Mouse (Mus musculus): ENCODE measurements around the gene Ice1. TPM values are rescaled to one million over a fixed set of nuclear protein-coding genes. Genes with fewer than 3 reads are reported as not detected.

Gene Ice1
- total and polyA plus RNA-seq, 2 experiments from 2014 or later: 25.4 to 77.4 TPM

- no peak overlapping the region for H3K4me2 ChIP-seq (ENCODE audit: low read depth, low read length, poor library complexity, severe bottlenecking)
- H3K4me3 ChIP-seq (ENCODE audit: low read depth, low read length): no peak overlapping the region
- ATAC-seq (ENCODE audit: low FRiP score) (no peak), DNase-seq (ENCODE audit: low spot score) (no peak)
- TF ChIP-seq CTCF (IDR thresholded peaks at IDR 0.05): no peak
- no peaks in the 10 kb centered on the region for H3K9me3 ChIP-seq (ENCODE audit: low read length)
- H3K4me1 ChIP-seq (ENCODE audit: insufficient read depth, low read length): no peaks in the 10 kb centered on the region
- no peak overlapping the region for H3K9ac ChIP-seq (replicated peaks; ENCODE audit: low read length, poor library complexity, severe bottlenecking)
- 75% methylated on average over 12 of the region's 12 CpGs for WGBS
- H3K27me3 ChIP-seq (ENCODE audit: insufficient read depth, low read length): no peaks in the 10 kb centered on the region
- H3K27ac ChIP-seq (ENCODE audit: low read depth, low read length): no peak overlapping the region
- H3K36me3 ChIP-seq (ENCODE audit: insufficient read depth, low read length): peaks cover 74% of the 10 kb centered on the region
Observed at GRCm38 (mm10) chr13:70599964-70600619, 37.3 kb downstream of the Ice1 start.

GRCm38 (mm10) chr13:70598941-70599340 is 38.5 kb downstream of the Ice1 start:
- Histone ChIP-seq H3K27me3 (ENCODE audit: insufficient read depth, low read length) (no peaks in the 10 kb centered on the region), H3K36me3 (ENCODE audit: insufficient read depth, low read length) (peaks cover 73% of the 10 kb centered on the region), H3K27ac (ENCODE audit: low read depth, low read length) (no peak overlapping the region), H3K9ac (replicated peaks; ENCODE audit: low read length, poor library complexity, severe bottlenecking) (no peak overlapping the region), H3K9me3 (ENCODE audit: low read length) (no peaks in the 10 kb centered on the region), H3K4me1 (ENCODE audit: insufficient read depth, low read length) (no peaks in the 10 kb centered on the region), H3K4me3 (ENCODE audit: low read depth, low read length) (no peak overlapping the region), H3K4me2 (ENCODE audit: low read depth, low read length, poor library complexity, severe bottlenecking) (no peak overlapping the region)
- ATAC-seq (ENCODE audit: low FRiP score) (no peak), DNase-seq (ENCODE audit: low spot score) (peak; percentile 37)
- WGBS: 75% methylated on average over 4 of the region's 4 CpGs
- TF ChIP-seq CTCF (IDR thresholded peaks at IDR 0.05): no peak

- no peak for DNase-seq (ENCODE audit: low spot score)
- ATAC-seq (ENCODE audit: low FRiP score): no peak
- TF ChIP-seq CTCF (IDR thresholded peaks at IDR 0.05): no peak
- 97% methylated on average over 3 of the region's 3 CpGs for WGBS
- Histone ChIP-seq H3K27ac (ENCODE audit: low read depth, low read length) (no peak overlapping the region), H3K9me3 (ENCODE audit: low read length) (no peaks in the 10 kb centered on the region), H3K4me1 (ENCODE audit: insufficient read depth, low read length) (no peaks in the 10 kb centered on the region), H3K27me3 (ENCODE audit: insufficient read depth, low read length) (no peaks in the 10 kb centered on the region), H3K4me2 (ENCODE audit: low read depth, low read length, poor library complexity, severe bottlenecking) (no peak overlapping the region), H3K9ac (replicated peaks; ENCODE audit: low read length, poor library complexity, severe bottlenecking) (no peak overlapping the region), H3K36me3 (ENCODE audit: insufficient read depth, low read length) (peaks cover 74% of the 10 kb centered on the region), H3K4me3 (ENCODE audit: low read depth, low read length) (no peak overlapping the region)
Observed at GRCm38 (mm10) chr13:70596901-70597300, 40.5 kb downstream of the Ice1 start.

- no peak for TF ChIP-seq CTCF (IDR thresholded peaks at IDR 0.05)
- DNase-seq (ENCODE audit: low spot score): no peak
- H3K4me2 ChIP-seq (ENCODE audit: low read depth, low read length, poor library complexity, severe bottlenecking): no peak overlapping the region
- H3K9ac ChIP-seq (replicated peaks; ENCODE audit: low read length, poor library complexity, severe bottlenecking): no peak overlapping the region
- no peak for ATAC-seq (ENCODE audit: low FRiP score)
- H3K9me3 ChIP-seq (ENCODE audit: low read length): no peaks in the 10 kb centered on the region
- 81% methylated on average over 7 of the region's 7 CpGs for WGBS
- peaks cover 61% of the 10 kb centered on the region for H3K36me3 ChIP-seq (ENCODE audit: insufficient read depth, low read length)
- no peaks in the 10 kb centered on the region for H3K4me1 ChIP-seq (ENCODE audit: insufficient read depth, low read length)
- no peak overlapping the region for H3K27ac ChIP-seq (ENCODE audit: low read depth, low read length)
- no peak overlapping the region for H3K4me3 ChIP-seq (ENCODE audit: low read depth, low read length)
- no peaks in the 10 kb centered on the region for H3K27me3 ChIP-seq (ENCODE audit: insufficient read depth, low read length)
Observed at GRCm38 (mm10) chr13:70590248-70590762, 47.1 kb downstream of the Ice1 start.

GRCm38 (mm10) chr13:70586969-70587368 is 50.5 kb downstream of the Ice1 start:
- H3K36me3 ChIP-seq (ENCODE audit: insufficient read depth, low read length): peaks cover 30% of the 10 kb centered on the region

GRCm38 (mm10) chr13:70582517-70582916 is 54.9 kb downstream of the Ice1 start:
- 9% methylated on average over 2 of the region's 2 CpGs for WGBS
- H3K4me3 ChIP-seq (ENCODE audit: low read depth, low read length): no peak overlapping the region
- ATAC-seq (ENCODE audit: low FRiP score): no peak
- peaks cover 5% of the 10 kb centered on the region; the same call in 1 of the 2 replicates for H3K36me3 ChIP-seq (ENCODE audit: insufficient read depth, low read length)
- no peaks in the 10 kb centered on the region for H3K9me3 ChIP-seq (ENCODE audit: low read length)
- DNase-seq (ENCODE audit: low spot score): peak; percentile 71
- no peaks in the 10 kb centered on the region for H3K4me1 ChIP-seq (ENCODE audit: insufficient read depth, low read length)
- H3K4me2 ChIP-seq (ENCODE audit: low read depth, low read length, poor library complexity, severe bottlenecking): no peak overlapping the region
- peak; percentile 84 for TF ChIP-seq CTCF (IDR thresholded peaks at IDR 0.05)
- H3K27ac ChIP-seq (ENCODE audit: low read depth, low read length): no peak overlapping the region
- H3K27me3 ChIP-seq (ENCODE audit: insufficient read depth, low read length): no peaks in the 10 kb centered on the region
- H3K9ac ChIP-seq (replicated peaks; ENCODE audit: low read length, poor library complexity, severe bottlenecking): no peak overlapping the region

More at GRCm38 (mm10) chr13:70586969-70587368, 50.5 kb downstream of the Ice1 start:
- Histone ChIP-seq H3K27ac (ENCODE audit: low read depth, low read length) (no peak overlapping the region), H3K4me1 (ENCODE audit: insufficient read depth, low read length) (no peaks in the 10 kb centered on the region), H3K4me2 (ENCODE audit: low read depth, low read length, poor library complexity, severe bottlenecking) (no peak overlapping the region), H3K9ac (replicated peaks; ENCODE audit: low read length, poor library complexity, severe bottlenecking) (no peak overlapping the region), H3K27me3 (ENCODE audit: insufficient read depth, low read length) (no peaks in the 10 kb centered on the region), H3K9me3 (ENCODE audit: low read length) (no peaks in the 10 kb centered on the region), H3K4me3 (ENCODE audit: low read depth, low read length) (no peak overlapping the region)
- WGBS: 93% methylated on average over 2 of the region's 2 CpGs
- peak; percentile 95 for TF ChIP-seq CTCF (IDR thresholded peaks at IDR 0.05)
- ATAC-seq (ENCODE audit: low FRiP score) (peak; percentile 64), DNase-seq (ENCODE audit: low spot score) (peak; percentile 81)
